Mouse (Mus musculus): ENCODE data around the gene Gstt1. TPM values are rescaled to one million over a fixed set of nuclear protein-coding genes. Genes with fewer than 3 reads are reported as not detected.

The Gstt1 gene
- polyA plus RNA-seq, 1 experiment from 2014 or later, result 4.2 TPM

DNA sequence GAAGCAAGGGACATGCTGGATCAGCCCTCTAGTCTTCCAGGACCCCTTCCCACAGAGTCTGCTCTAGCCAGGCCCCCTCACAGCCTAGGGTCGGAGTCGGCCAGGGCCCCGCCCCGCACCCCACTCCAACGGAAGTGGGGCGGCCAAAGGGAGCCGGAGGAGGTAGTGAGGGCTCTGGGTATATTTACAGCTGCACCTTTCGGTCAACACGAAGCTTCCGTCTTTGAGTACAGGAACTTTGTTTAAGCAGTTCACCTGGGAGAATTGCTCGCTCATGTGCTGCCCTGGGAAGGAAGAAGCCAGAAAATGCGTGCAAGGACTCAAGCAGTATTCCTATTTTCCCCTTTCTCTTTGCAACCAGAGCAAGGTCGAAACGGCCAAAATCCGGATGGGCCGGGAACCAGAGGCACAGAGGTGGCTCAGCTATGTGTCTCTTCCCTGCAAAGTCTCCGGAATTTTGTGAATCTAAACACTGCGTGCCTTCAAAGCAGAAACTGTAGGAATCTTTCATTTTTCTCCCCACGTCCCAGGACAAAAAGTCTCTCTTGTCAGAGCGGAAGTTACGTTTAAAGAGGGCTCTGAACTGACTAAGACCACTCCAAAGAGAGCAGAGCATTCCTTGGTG, 35.2 kb upstream of the Gstt1 start:
- H3K27ac ChIP-seq (ENCODE audit: poor library complexity, severe bottlenecking), result no peak overlapping the region
- peak overlapping the region; percentile 81 for H3K4me2 ChIP-seq
- no peaks in the 10 kb centered on the region for H3K9me3 ChIP-seq (replicated peaks)
- ATAC-seq (ENCODE audit: insufficient number of reproducible peaks, low FRiP score), result no peak
- H3K4me3 ChIP-seq, result peak overlapping the region; percentile 47
- no peaks in the 10 kb centered on the region for H3K36me3 ChIP-seq
- H3K4me1 ChIP-seq (replicated peaks), result peaks cover 21% of the 10 kb centered on the region
- H3K9ac ChIP-seq, result peak overlapping the region; percentile 68; the same call in 1 of the 2 replicates
- WGBS, result 13% methylated on average over 21 of the region's 21 CpGs
- H3K27me3 ChIP-seq (replicated peaks), result no peaks in the 10 kb centered on the region; the same call in 1 of the 2 replicates

DNA sequence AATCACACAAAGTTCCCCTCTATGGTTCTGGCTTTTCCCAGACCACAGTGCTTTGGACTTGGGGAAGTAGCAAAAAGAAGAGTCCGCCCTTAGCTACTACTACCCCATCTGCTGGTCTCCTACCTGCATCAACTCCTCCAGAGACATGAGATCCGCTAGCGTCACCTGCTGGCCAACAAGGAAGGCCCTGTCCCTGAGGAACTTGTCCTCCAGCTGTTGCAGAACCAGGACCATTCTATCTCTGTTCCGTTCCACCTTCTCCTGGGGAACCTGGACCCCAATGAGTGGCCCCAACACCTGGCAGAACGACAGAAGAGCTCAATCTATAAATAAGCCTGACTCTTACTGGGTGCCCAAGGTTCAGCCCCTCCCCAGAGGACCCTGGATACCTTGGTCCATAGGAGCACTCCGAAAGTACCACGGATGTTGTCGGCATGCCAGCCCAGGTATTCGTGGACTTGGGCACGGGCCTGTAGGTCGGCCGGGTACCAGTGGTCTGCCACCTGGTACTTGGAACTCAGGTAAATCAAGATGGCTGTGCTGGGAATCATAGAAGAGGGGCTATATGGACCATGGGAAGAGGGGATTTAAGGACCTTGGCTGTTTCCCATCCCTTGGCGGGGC, 34.0 kb upstream of the Gstt1 start:
- 52% methylated on average over 13 of the region's 13 CpGs for WGBS
- H3K27ac ChIP-seq (ENCODE audit: poor library complexity, severe bottlenecking), result no peak overlapping the region
- no peaks in the 10 kb centered on the region for H3K9me3 ChIP-seq (replicated peaks)
- no peak overlapping the region for H3K4me3 ChIP-seq
- no peak overlapping the region for H3K4me2 ChIP-seq
- H3K4me1 ChIP-seq (replicated peaks), result peaks cover 16% of the 10 kb centered on the region
- no peak overlapping the region for H3K9ac ChIP-seq
- no peaks in the 10 kb centered on the region for H3K36me3 ChIP-seq
- no peak for ATAC-seq (ENCODE audit: insufficient number of reproducible peaks, low FRiP score)
- H3K27me3 ChIP-seq (replicated peaks), result no peaks in the 10 kb centered on the region; the same call in 1 of the 2 replicates

DNA sequence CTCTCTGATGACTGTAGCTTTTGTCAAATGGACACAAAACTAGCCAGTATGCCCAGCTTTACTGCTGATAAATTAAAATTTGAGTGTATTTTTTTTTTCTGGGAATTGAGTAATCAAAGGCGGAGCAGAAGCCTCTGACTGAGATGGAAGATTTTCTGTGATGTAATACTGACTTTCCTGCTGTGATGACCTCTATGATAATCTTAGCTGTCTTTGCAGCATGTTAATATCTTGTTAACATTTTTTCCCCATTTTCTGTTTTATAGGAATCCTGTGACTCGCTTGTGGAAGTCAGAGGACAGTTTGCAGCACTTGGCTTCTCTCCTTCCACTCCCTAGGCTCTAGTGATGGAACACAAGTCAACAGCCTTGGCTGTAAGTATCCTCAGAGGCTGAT, 31.9 kb upstream of the Gstt1 start:
- Histone ChIP-seq H3K4me1 (replicated peaks) (peaks cover 12% of the 10 kb centered on the region), H3K4me2 (no peak overlapping the region), H3K9ac (no peak overlapping the region), H3K9me3 (replicated peaks) (no peaks in the 10 kb centered on the region), H3K4me3 (no peak overlapping the region), H3K36me3 (no peaks in the 10 kb centered on the region), H3K27me3 (replicated peaks) (no peaks in the 10 kb centered on the region; the same call in 1 of the 2 replicates), H3K27ac (ENCODE audit: poor library complexity, severe bottlenecking) (no peak overlapping the region)
- 78% methylated on average over 2 of the region's 2 CpGs for WGBS
- ATAC-seq (ENCODE audit: insufficient number of reproducible peaks, low FRiP score), result no peak

DNA sequence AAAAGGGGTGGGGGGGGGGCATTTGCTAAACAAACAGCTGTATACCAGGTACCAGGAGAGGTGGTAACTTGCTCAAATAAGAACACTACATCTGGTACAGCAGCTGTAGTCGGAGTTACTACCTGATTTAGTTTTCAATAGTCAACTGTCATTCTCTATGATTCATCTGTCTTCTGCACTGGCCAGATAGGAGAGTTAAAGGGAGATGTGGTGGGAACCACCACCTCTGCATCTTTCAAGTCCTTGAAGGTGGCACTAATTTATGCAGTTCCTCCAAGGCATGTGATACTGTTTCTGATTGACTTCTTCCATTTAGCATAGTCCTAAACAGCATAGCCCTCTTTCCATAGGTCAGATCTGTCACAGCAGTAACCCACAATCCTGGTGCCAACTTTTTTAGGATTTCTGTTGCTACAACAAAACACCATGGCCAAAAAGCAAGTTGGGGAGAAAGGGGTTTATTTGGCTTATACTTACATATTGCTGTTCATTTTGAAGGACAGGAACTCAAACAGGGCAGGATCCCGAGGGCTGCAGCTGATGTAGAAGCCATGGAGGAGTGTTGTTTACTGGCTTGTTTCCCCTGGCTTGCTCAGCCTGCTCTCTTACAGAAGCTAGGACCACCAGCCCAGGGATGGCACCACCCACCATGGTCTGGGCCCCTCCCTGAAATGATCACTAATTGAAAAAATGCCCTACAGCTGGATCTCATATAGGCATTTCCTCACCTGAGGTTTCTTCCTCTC, 31.3 kb upstream of the Gstt1 start:
- no peak overlapping the region for H3K4me3 ChIP-seq
- H3K9ac ChIP-seq, result no peak overlapping the region
- H3K27ac ChIP-seq (ENCODE audit: poor library complexity, severe bottlenecking), result no peak overlapping the region
- no peak for ATAC-seq (ENCODE audit: insufficient number of reproducible peaks, low FRiP score)
- no peaks in the 10 kb centered on the region for H3K36me3 ChIP-seq
- 0 out of 2 replicates have a peak, but pooled peaks cover under 1% of the 10 kb centered on the region for H3K9me3 ChIP-seq (replicated peaks)
- H3K4me1 ChIP-seq (replicated peaks), result peaks cover 6% of the 10 kb centered on the region; the same call in 1 of the 2 replicates
- H3K4me2 ChIP-seq, result no peak overlapping the region
- 73% methylated on average over 2 of the region's 2 CpGs for WGBS
- H3K27me3 ChIP-seq (replicated peaks), result no peaks in the 10 kb centered on the region; the same call in 1 of the 2 replicates

DNA sequence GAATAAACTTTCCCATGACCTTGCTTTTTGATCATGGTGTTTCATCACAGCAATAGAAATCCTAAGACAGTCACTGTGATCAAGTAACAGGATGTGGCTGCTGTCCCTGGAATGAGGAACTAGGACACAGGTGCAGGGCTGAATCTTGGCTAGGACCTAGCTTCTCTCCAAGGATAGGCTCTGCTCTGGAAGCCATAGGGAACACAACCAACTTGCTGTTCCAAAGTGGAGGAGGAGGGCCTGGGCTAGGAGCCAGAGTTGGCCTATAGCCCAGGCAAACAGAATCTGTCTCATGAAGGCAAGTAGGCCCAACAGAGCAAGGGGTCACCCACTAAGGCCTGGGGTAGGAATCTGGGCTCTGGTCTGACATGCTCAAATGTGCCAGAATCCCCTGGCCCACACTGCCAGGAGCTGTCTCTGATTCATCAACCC, 30.1 kb upstream of the Gstt1 start:
- H3K9ac ChIP-seq, result no peak overlapping the region
- no peaks in the 10 kb centered on the region; the same call in 1 of the 2 replicates for H3K27me3 ChIP-seq (replicated peaks)
- no peak for ATAC-seq (ENCODE audit: insufficient number of reproducible peaks, low FRiP score)
- H3K27ac ChIP-seq (ENCODE audit: poor library complexity, severe bottlenecking), result no peak overlapping the region
- 0 out of 2 replicates have a peak, but pooled peaks cover 2% of the 10 kb centered on the region for H3K9me3 ChIP-seq (replicated peaks)
- H3K36me3 ChIP-seq, result no peaks in the 10 kb centered on the region
- H3K4me2 ChIP-seq, result no peak overlapping the region
- no peak overlapping the region for H3K4me3 ChIP-seq
- 0 out of 2 replicates have a peak, but pooled peaks cover 4% of the 10 kb centered on the region for H3K4me1 ChIP-seq (replicated peaks)

DNA sequence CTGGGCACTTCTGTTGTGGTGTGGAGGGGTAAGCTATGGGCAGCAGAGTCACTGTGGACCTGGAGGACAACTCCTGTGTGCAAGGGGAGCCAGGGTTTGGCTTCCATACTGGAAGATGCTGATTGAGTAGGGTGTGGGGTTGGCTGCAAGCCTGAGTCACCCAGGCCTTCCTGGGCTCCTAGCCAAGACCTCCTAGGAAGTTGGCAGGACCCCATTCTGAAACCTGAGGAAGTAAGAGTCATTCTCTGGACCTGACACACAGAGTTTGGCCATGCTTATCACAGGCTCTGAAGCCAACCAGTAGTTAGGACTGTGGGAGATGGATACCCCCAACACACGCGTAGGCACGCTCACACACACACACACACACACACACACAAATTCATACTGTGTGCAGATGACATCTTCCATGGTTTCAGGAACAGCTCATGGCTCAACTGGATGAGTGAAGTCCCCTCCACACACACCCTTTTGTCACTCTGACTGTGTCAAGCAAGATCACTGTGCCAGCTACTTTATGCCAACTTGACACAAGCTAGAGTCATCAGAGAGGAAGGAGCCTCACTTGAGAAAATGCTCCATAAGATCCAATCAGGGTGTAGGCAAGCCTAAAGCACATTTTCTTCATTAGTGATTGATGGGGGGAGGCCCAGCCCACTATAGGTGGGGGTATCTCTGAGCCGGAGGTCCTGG, 29.4 kb upstream of the Gstt1 start:
- WGBS, result 76% methylated on average over 4 of the region's 4 CpGs
- Histone ChIP-seq H3K27me3 (replicated peaks) (no peaks in the 10 kb centered on the region), H3K9ac (no peak overlapping the region), H3K4me2 (no peak overlapping the region), H3K27ac (ENCODE audit: poor library complexity, severe bottlenecking) (no peak overlapping the region), H3K9me3 (replicated peaks) (0 out of 2 replicates have a peak, but pooled peaks cover 8% of the 10 kb centered on the region), H3K4me3 (no peak overlapping the region), H3K4me1 (replicated peaks) (0 out of 2 replicates have a peak, but pooled peaks cover 4% of the 10 kb centered on the region), H3K36me3 (no peaks in the 10 kb centered on the region)
- 0 out of 2 replicates have a peak, but pooled peaks have one; percentile 11 for ATAC-seq (ENCODE audit: insufficient number of reproducible peaks, low FRiP score)

DNA sequence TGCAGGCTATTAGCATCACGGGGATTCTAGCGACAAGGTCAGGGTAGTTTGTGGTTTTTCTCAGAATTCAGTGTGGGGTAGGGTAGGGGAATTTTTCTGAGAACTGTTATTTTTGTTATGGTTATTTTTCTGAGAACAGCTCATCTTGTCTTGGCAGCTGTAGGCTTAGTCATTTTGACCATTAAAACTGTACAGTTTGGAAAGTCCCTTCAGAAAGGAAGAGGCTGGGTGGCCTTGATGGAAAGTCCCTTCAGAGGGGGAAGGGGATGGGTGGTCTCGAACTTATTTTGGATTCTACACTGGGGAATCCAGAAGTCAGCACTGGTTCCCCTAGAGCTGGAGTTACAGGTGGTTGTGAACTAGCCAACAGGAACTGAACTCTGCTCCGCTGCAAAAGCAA, 26.1 kb upstream of the Gstt1 start:
- Histone ChIP-seq H3K4me1 (replicated peaks) (0 out of 2 replicates have a peak, but pooled peaks cover 4% of the 10 kb centered on the region), H3K27ac (ENCODE audit: poor library complexity, severe bottlenecking) (no peak overlapping the region), H3K9me3 (replicated peaks) (0 out of 2 replicates have a peak, but pooled peaks cover 8% of the 10 kb centered on the region), H3K4me2 (no peak overlapping the region), H3K36me3 (no peaks in the 10 kb centered on the region), H3K4me3 (no peak overlapping the region), H3K9ac (no peak overlapping the region), H3K27me3 (replicated peaks) (no peaks in the 10 kb centered on the region)
- 74% methylated on average over 4 of the region's 4 CpGs for WGBS
- ATAC-seq (ENCODE audit: insufficient number of reproducible peaks, low FRiP score), result no peak

DNA sequence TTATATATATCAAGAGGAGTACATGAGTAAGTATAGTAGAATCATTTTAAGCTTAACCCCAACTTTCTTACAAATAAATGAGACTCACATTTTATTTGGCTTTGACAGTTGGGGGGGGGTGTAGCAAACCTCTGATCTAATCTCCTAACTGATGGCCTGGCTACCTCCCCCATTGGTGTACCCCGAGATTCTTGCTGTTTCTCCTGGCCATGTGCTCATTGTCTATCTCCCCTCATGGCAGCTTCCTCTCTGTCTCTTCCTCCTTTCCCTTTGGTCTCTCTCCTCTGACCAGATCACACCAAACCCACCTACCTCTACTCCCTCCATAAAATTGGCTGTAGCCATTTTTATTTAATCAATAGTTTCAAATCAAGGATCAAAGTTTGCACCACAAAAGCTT, 25.4 kb upstream of the Gstt1 start:
- 67% methylated on average over 1 of the region's 1 CpGs for WGBS
- Histone ChIP-seq H3K9me3 (replicated peaks) (0 out of 2 replicates have a peak, but pooled peaks cover 8% of the 10 kb centered on the region), H3K27me3 (replicated peaks) (no peaks in the 10 kb centered on the region), H3K36me3 (no peaks in the 10 kb centered on the region), H3K4me3 (no peak overlapping the region), H3K27ac (ENCODE audit: poor library complexity, severe bottlenecking) (no peak overlapping the region), H3K4me2 (no peak overlapping the region), H3K4me1 (replicated peaks) (0 out of 2 replicates have a peak, but pooled peaks cover 4% of the 10 kb centered on the region), H3K9ac (no peak overlapping the region)
- no peak for ATAC-seq (ENCODE audit: insufficient number of reproducible peaks, low FRiP score)

DNA sequence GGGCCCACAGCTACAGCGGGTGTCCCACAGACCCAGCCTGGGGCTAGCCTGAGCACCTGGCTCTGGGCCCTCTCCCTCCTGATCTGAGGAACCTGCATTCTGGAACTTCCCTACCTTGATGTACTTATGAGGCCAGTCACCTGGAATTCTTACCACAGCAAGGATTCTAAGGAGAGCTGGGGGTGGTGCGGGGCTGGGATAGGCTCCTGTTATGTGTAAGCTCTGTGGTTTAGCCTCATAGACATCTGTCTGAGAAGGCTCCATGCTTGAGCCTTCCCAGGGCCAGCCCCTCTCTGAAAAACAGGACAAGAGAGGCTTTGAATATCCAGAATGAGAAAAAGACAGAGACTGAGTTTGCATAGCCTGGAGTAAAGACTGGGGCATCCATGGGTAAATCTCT, 24.1 kb upstream of the Gstt1 start, which contains the start of gene Gstt4:
TSS of gene Gstt4 (minus strand) at position 101 of the 400 bp plus-strand sequence.
- 93% methylated on average over 2 of the region's 2 CpGs for WGBS
- no peak for ATAC-seq (ENCODE audit: insufficient number of reproducible peaks, low FRiP score)

DNA sequence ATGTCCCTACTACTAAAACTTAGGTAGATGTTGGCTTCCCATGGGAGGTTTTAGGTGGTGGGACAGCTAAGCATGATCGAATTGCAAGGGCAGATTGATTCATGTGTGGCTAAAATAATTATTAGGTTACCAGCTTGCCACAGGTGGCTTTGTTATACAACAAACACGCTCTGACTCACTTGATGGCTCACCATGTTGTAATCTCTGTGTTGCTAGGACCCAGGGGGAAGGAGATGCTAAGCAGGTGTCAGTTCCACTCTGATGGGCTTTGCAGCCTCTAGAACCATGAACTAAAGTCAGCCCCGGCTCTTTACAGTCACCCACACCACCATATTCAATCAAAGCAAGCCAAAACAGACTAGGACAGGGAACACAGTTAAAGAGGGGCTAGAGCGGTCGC, 21.5 kb upstream of the Gstt1 start:
- Histone ChIP-seq H3K4me1 (replicated peaks) (no peaks in the 10 kb centered on the region), H3K4me2 (no peak overlapping the region), H3K27me3 (replicated peaks) (peaks cover 4% of the 10 kb centered on the region; the same call in 1 of the 2 replicates), H3K9ac (no peak overlapping the region), H3K4me3 (no peak overlapping the region), H3K36me3 (no peaks in the 10 kb centered on the region), H3K9me3 (replicated peaks) (0 out of 2 replicates have a peak, but pooled peaks cover 8% of the 10 kb centered on the region), H3K27ac (ENCODE audit: poor library complexity, severe bottlenecking) (no peak overlapping the region)
- no peak for ATAC-seq (ENCODE audit: insufficient number of reproducible peaks, low FRiP score)
- WGBS, result 81% methylated on average over 5 of the region's 5 CpGs

More for the DNA sequence above, 24.1 kb upstream of the Gstt1 start, which contains the start of gene Gstt4:
- no peaks in the 10 kb centered on the region for H3K27me3 ChIP-seq (replicated peaks)
- H3K27ac ChIP-seq (ENCODE audit: poor library complexity, severe bottlenecking), result no peak within 1 kb of the TSS
- 0 out of 2 replicates have a peak, but pooled peaks cover 8% of the 10 kb centered on the region for H3K9me3 ChIP-seq (replicated peaks)
- no peak within 1 kb of the TSS for H3K4me2 ChIP-seq
- no peaks in the 10 kb centered on the region for H3K36me3 ChIP-seq
- H3K4me3 ChIP-seq, result no peak within 1 kb of the TSS
- H3K4me1 ChIP-seq (replicated peaks), result 0 out of 2 replicates have a peak, but pooled peaks cover under 1% of the 10 kb centered on the region
- no peak within 1 kb of the TSS for H3K9ac ChIP-seq
